ENCODE assay signal across 10 mouse cellular contexts in genomic region chr16:96795431-96795830, GRCm38 (mm10).
DNase-seq lines count a peak whose midpoint lies in the region; ATAC-seq and TF ChIP-seq lines count a peak whose summit lies in the region.
"Had no signal": no experiment of that assay in that cellular context is flagged by ENCODE, and none has a peak within 500 bp of the region (broad histone marks: within the 10 kb centered on the region; RNA-seq: fewer than 3 reads in every experiment).

No protein-coding gene starts in this region.

- no peak overlapping the region for H3K27ac ChIP-seq in liver, adult 2 months (replicated peaks; ENCODE audit: insufficient read depth, low read depth, low read length)
- no peak overlapping the region for H3K27ac ChIP-seq in liver, embryonic 12.5 days
- no peak overlapping the region for H3K27ac ChIP-seq in liver, embryonic 16.5 days (ENCODE audit: low read length)
- H3K27ac ChIP-seq: liver, embryonic 15.5 days; stomach, embryonic 15.5 days had no signal

- no peak overlapping the region for H3K4me2 ChIP-seq in liver, embryonic 12.5 days
- H3K4me2 ChIP-seq in liver, embryonic 16.5 days (ENCODE audit: low read depth, low read length), result no peak overlapping the region
- H3K4me2 ChIP-seq: liver, embryonic 15.5 days; stomach, embryonic 15.5 days had no signal

- TF ChIP-seq CTCF in liver, adult 2 months (IDR thresholded peaks at IDR 0.05; ENCODE audit: low read depth, low read length), result peak; percentile 67

- H3K9ac ChIP-seq in liver, adult 2 months (ENCODE audit: low read depth, low read length), result no peak overlapping the region
- no peak overlapping the region for H3K9ac ChIP-seq in liver, embryonic 12.5 days
- no peak overlapping the region for H3K9ac ChIP-seq in liver, embryonic 16.5 days (ENCODE audit: low read depth, low read length)
- H3K9ac ChIP-seq: liver, embryonic 15.5 days; stomach, embryonic 15.5 days had no signal

- H3K27me3 ChIP-seq in liver, adult 2 months (ENCODE audit: control insufficient read depth, insufficient read depth, low read length), result no peaks in the 10 kb centered on the region
- H3K27me3 ChIP-seq in liver, embryonic 12.5 days (replicated peaks), result no peaks in the 10 kb centered on the region
- no peaks in the 10 kb centered on the region for H3K27me3 ChIP-seq in liver, embryonic 16.5 days (ENCODE audit: control insufficient read depth, insufficient read depth, low read depth, low read length)
- H3K27me3 ChIP-seq: liver, embryonic 15.5 days; stomach, embryonic 15.5 days had no signal

- no peaks in the 10 kb centered on the region for H3K9me3 ChIP-seq in liver, embryonic 12.5 days (replicated peaks)
- no peaks in the 10 kb centered on the region for H3K9me3 ChIP-seq in liver, embryonic 16.5 days (replicated peaks; ENCODE audit: control insufficient read depth, low read length)
- H3K9me3 ChIP-seq: liver, embryonic 15.5 days; stomach, embryonic 15.5 days had no signal

- WGBS in liver, adult 2 months, result 7% methylated on average over 2 of the region's 2 CpGs
- WGBS in liver, embryonic 12.5 days (ENCODE audit: insufficient replicate concordance), result 33% methylated on average over 2 of the region's 2 CpGs
- 39% methylated on average over 2 of the region's 2 CpGs for WGBS in liver, embryonic 16.5 days (ENCODE audit: insufficient replicate concordance)

- H3K4me3 ChIP-seq in liver, adult 2 months (ENCODE audit: insufficient read depth, low read depth, low read length), result no peak overlapping the region
- H3K4me3 ChIP-seq in liver, embryonic 12.5 days, result no peak overlapping the region
- H3K4me3 ChIP-seq in liver, embryonic 16.5 days (ENCODE audit: low read depth, low read length), result no peak overlapping the region
- H3K4me3 ChIP-seq: liver, embryonic 15.5 days; stomach, embryonic 15.5 days had no signal

- peaks cover 9% of the 10 kb centered on the region for H3K4me1 ChIP-seq in liver, adult 2 months (ENCODE audit: control insufficient read depth, insufficient read depth, low read length)
- H3K4me1 ChIP-seq in liver, embryonic 12.5 days, result no peaks in the 10 kb centered on the region
- no peaks in the 10 kb centered on the region for H3K4me1 ChIP-seq in liver, embryonic 16.5 days (ENCODE audit: control insufficient read depth, low read depth, low read length)
- H3K4me1 ChIP-seq: liver, embryonic 15.5 days; stomach, embryonic 15.5 days had no signal

- H3K79me2 ChIP-seq in liver, adult 2 months (ENCODE audit: control insufficient read depth, insufficient read depth, low read length), result no peaks in the 10 kb centered on the region

- no peak for TF ChIP-seq POLR2A in liver, adult 2 months (IDR thresholded peaks at IDR 0.05; ENCODE audit: extremely low read depth, insufficient read depth, low read length)

- H3K36me3 ChIP-seq in liver, adult 2 months (ENCODE audit: control insufficient read depth, insufficient read depth, low read length), result no peaks in the 10 kb centered on the region
- no peaks in the 10 kb centered on the region for H3K36me3 ChIP-seq in liver, embryonic 12.5 days
- no peaks in the 10 kb centered on the region for H3K36me3 ChIP-seq in liver, embryonic 16.5 days (ENCODE audit: control insufficient read depth, insufficient read depth)
- H3K36me3 ChIP-seq: liver, embryonic 15.5 days; stomach, embryonic 15.5 days had no signal

- no peak for ATAC-seq in CD4-positive, CD25-positive, alpha-beta regulatory T cell, adult 4 months
- no peak for ATAC-seq in liver, embryonic 12.5 days
- ATAC-seq in liver, embryonic 16.5 days (ENCODE audit: low read depth), result peak; percentile 54; the same call in 1 of the 2 replicates

- DNase-seq in CD4-positive, CD25-positive, alpha-beta regulatory T cell, adult 2 months (ENCODE audit: low read depth, low spot score), result peak; percentile 22
- peak; percentile 80 for DNase-seq in liver, adult 2 months (ENCODE audit: extremely low read depth, low read depth, low spot score)
- peak; percentile 68 to 75 for DNase-seq in adrenal gland, postnatal 36 days
- peak; percentile 1 for DNase-seq in fibroblast of lung, adult 2 months (ENCODE audit: low read depth)
- no peak for DNase-seq in thymus, postnatal 10 days (ENCODE audit: low spot score in 2 of 2)

Comparison
In these comparisons a context has a peak if more than half of its experiments do, and no peak if none do; other contexts are left out.
1. DNase-seq: peak in CD4-positive, CD25-positive, alpha-beta regulatory T cell, adult 2 months (single experiment), liver, adult 2 months (single experiment), adrenal gland, postnatal 36 days (2 of 2) and fibroblast of lung, adult 2 months (single experiment); none in thymus, postnatal 10 days (0 of 2).